Mouse (Mus musculus) limb, embryonic 12.5 days (tissue): ENCODE measurements at regions not wholly inside any gene's neighbourhood (a gene's known extent, or its start where the extent isn't known, plus 50 kb on each side); places are given as distances from the start of the nearest gene placed in this dataset.

ENCODE experiments used
- ATAC-seq: fragments of 200-750 bp; cut with Nextera tagmentation; 2 replicates; pipeline ENCODE4 v1.8.0; 2017; ENCODE audit warnings: low read depth, moderate TSS enrichment; ENCODE audit not compliant: insufficient number of reproducible peaks, insufficient read depth, low FRiP score, low TSS enrichment
- H3K27ac ChIP-seq: fragments of 300-500 bp; sonication (generic); 2 replicates; pipeline ENCODE4 v1.5.1; 2016; ENCODE audit warnings: mild to moderate bottlenecking, moderate library complexity
- H3K27me3 ChIP-seq: fragments of 300-500 bp; sonication (generic); 2 replicates; pipeline ENCODE4 v1.6.1; 2016; ENCODE audit warnings: mild to moderate bottlenecking, moderate library complexity
- H3K36me3 ChIP-seq: fragments of 300-500 bp; sonication (generic); 2 replicates; pipeline ENCODE4 v1.6.1; 2016; ENCODE audit warnings: mild to moderate bottlenecking, moderate library complexity
- H3K4me1 ChIP-seq: fragments of 300-500 bp; sonication (generic); replicated peaks from 2 replicates; pipeline ENCODE4 v1.6.1; 2016
- H3K4me2 ChIP-seq: fragments of 300-500 bp; sonication (generic); 2 replicates; pipeline ENCODE4 v1.6.1; 2016; ENCODE audit warnings: mild to moderate bottlenecking, moderate library complexity
- H3K4me3 ChIP-seq: fragments of 300-500 bp; sonication (generic); replicated peaks from 2 replicates; pipeline ENCODE4 v1.5.1; 2016; ENCODE audit warnings: mild to moderate bottlenecking
- H3K9ac ChIP-seq: fragments of 300-500 bp; sonication (generic); replicated peaks from 2 replicates; pipeline ENCODE4 v1.6.1; 2016; ENCODE audit warnings: mild to moderate bottlenecking, moderate library complexity
- H3K9me3 ChIP-seq: fragments of 300-500 bp; sonication (generic); 2 replicates; pipeline ENCODE4 v1.6.1; 2016; ENCODE audit warnings: mild to moderate bottlenecking, moderate library complexity
- WGBS: fragments of 180-500 bp; shearing (Covaris S2); methylation state at CpG from one replicate; pipeline ENCODE4 v1.1.7; 2016; 5-methylcytosine and 5-hydroxymethylcytosine counted together

GRCm38 (mm10) chr15:6080714-6081635 lies 218.6 kb upstream of the Dab2 start:
- Histone ChIP-seq H3K27me3 (no peaks in the 10 kb centered on the region), H3K4me1 (no peaks in the 10 kb centered on the region), H3K27ac (no peak overlapping the region), H3K9me3 (no peaks in the 10 kb centered on the region), H3K36me3 (no peaks in the 10 kb centered on the region), H3K9ac (no peak overlapping the region), H3K4me3 (no peak overlapping the region), H3K4me2 (no peak overlapping the region)
- 70% methylated on average over 8 of the region's 8 CpGs for WGBS
- ATAC-seq = no peak

DNA sequence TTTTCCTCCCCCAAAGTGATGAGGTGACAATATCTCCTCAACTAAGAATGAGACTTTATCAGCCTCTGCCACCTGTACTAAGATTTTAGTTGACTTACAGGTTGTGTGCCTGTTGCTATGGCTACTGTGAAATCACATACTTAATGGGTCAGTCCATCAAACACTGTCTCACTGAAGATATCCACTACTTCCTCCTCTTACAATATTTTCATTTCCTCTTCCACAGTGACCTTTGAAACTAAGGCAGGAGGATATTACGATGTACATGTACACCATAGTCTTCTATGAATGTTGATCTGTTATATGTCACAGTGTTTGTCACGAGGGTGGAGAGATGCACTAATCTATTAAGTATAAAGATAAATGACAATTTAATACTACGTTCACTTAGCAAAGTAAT lies 212.4 kb upstream of the Dab2 start:
- Histone ChIP-seq H3K4me2 (no peak overlapping the region), H3K9me3 (no peaks in the 10 kb centered on the region), H3K36me3 (no peaks in the 10 kb centered on the region), H3K4me1 (no peaks in the 10 kb centered on the region), H3K27ac (no peak overlapping the region), H3K9ac (no peak overlapping the region), H3K27me3 (no peaks in the 10 kb centered on the region), H3K4me3 (no peak overlapping the region)
- WGBS = 84% methylated on average over 3 of the region's 3 CpGs
- no peak for ATAC-seq

DNA sequence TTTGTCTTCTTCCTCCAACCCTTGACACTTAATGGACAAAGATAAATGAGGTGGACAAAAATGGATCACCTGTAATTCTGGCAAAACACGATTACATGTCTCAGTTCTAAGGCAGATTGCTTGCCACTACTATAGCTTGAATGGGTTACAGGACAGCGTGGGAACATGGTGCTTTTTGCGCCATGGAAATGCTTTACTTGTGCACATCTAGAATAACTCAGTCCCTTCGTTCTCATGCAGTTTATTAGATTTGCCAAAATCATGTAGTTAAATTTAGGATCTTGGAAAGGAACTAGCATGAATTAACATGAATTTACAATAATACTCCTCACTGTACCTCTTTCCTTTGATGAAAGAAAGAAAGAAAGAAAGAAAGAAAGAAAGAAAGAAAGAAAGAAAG lies 211.1 kb upstream of the Dab2 start:
- Histone ChIP-seq H3K4me2 (no peak overlapping the region), H3K9ac (no peak overlapping the region), H3K4me1 (no peaks in the 10 kb centered on the region), H3K4me3 (no peak overlapping the region), H3K36me3 (no peaks in the 10 kb centered on the region), H3K27ac (no peak overlapping the region), H3K9me3 (no peaks in the 10 kb centered on the region), H3K27me3 (no peaks in the 10 kb centered on the region)
- no peak for ATAC-seq
- 87% methylated on average over 4 of the region's 4 CpGs for WGBS

GRCm38 (mm10) chr15:6129697-6130096 lies 169.9 kb upstream of the Dab2 start:
- no peak for ATAC-seq
- 62% methylated on average over 3 of the region's 3 CpGs for WGBS
- Histone ChIP-seq H3K27me3 (no peaks in the 10 kb centered on the region), H3K4me3 (no peak overlapping the region), H3K27ac (no peak overlapping the region), H3K9ac (no peak overlapping the region), H3K9me3 (no peaks in the 10 kb centered on the region), H3K4me1 (no peaks in the 10 kb centered on the region), H3K4me2 (no peak overlapping the region), H3K36me3 (no peaks in the 10 kb centered on the region)

DNA sequence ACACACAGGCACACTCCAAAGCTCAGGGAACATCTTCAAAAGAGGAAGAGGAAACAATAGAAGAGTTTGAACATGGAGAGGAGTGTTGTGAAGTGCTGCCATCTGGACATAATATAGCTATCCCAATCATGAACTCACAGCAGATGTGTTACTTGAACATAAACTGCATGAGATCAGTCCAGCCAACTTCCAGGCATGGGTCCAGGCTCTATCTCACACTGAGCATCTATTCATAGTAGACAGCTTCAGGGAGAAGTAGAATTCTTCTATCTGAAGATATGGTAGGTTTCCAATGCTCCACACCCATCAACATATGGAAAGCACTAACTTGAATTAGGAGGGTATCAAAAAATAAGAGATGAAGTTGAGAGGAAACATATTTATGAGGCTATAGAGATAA lies 167.4 kb upstream of the Dab2 start:
- Histone ChIP-seq H3K27ac (no peak overlapping the region), H3K4me1 (no peaks in the 10 kb centered on the region), H3K4me2 (no peak overlapping the region), H3K9me3 (peaks cover 15% of the 10 kb centered on the region), H3K27me3 (no peaks in the 10 kb centered on the region), H3K9ac (no peak overlapping the region), H3K4me3 (no peak overlapping the region), H3K36me3 (no peaks in the 10 kb centered on the region)
- ATAC-seq = no peak

DNA sequence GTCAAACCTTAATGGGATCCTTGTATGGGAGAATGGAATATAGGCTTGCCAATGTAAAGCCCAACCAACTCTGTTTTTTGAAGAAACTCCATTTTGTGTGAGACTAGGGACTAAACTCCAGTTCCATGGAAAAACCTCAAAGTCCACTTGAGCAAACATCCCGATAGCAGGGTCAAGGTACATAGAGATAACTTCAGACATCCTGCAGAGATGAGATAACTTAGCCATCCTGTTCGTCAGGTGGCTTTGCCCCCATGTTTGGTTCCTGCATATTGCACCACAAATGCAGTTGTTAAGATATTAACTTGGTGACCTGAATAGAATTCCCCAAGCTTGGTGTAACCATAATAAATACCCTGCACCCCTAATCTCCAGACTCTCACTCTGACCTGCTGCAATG lies 154.5 kb upstream of the Dab2 start:
- ATAC-seq = no peak
- H3K9ac ChIP-seq = no peak overlapping the region
- H3K27ac ChIP-seq = no peak overlapping the region
- no peaks in the 10 kb centered on the region for H3K4me1 ChIP-seq
- 89% methylated on average over 2 of the region's 2 CpGs for WGBS
- H3K9me3 ChIP-seq = no peaks in the 10 kb centered on the region
- no peaks in the 10 kb centered on the region for H3K36me3 ChIP-seq
- H3K4me2 ChIP-seq = no peak overlapping the region
- no peaks in the 10 kb centered on the region for H3K27me3 ChIP-seq
- H3K4me3 ChIP-seq = no peak overlapping the region

GRCm38 (mm10) chr15:6154706-6155105 lies 144.9 kb upstream of the Dab2 start:
- Histone ChIP-seq H3K4me1 (no peaks in the 10 kb centered on the region), H3K27ac (no peak overlapping the region), H3K9me3 (no peaks in the 10 kb centered on the region), H3K36me3 (no peaks in the 10 kb centered on the region), H3K4me3 (no peak overlapping the region), H3K4me2 (no peak overlapping the region), H3K27me3 (no peaks in the 10 kb centered on the region), H3K9ac (no peak overlapping the region)
- no peak for ATAC-seq
- 52% methylated on average over 9 of the region's 9 CpGs for WGBS

GRCm38 (mm10) chr15:6180261-6180660 lies 119.3 kb upstream of the Dab2 start:
- no peak overlapping the region for H3K9ac ChIP-seq
- no peak overlapping the region for H3K27ac ChIP-seq
- H3K27me3 ChIP-seq = no peaks in the 10 kb centered on the region
- 76% methylated on average over 1 of the region's 1 CpGs for WGBS
- no peaks in the 10 kb centered on the region for H3K36me3 ChIP-seq
- H3K4me1 ChIP-seq = no peaks in the 10 kb centered on the region
- no peak overlapping the region for H3K4me2 ChIP-seq
- ATAC-seq = no peak
- H3K4me3 ChIP-seq = no peak overlapping the region
- 0 out of 2 replicates have a peak, but pooled peaks cover 4% of the 10 kb centered on the region for H3K9me3 ChIP-seq

- no peak overlapping the region for H3K9ac ChIP-seq
- no peak overlapping the region for H3K4me3 ChIP-seq
- no peak overlapping the region for H3K27ac ChIP-seq
- no peak overlapping the region for H3K4me2 ChIP-seq
- ATAC-seq = no peak
- 0 out of 2 replicates have a peak, but pooled peaks cover 2% of the 10 kb centered on the region for H3K9me3 ChIP-seq
- no peaks in the 10 kb centered on the region for H3K4me1 ChIP-seq
- no peaks in the 10 kb centered on the region for H3K27me3 ChIP-seq
- H3K36me3 ChIP-seq = no peaks in the 10 kb centered on the region
- WGBS = 60% methylated on average over 3 of the region's 3 CpGs
Observed at GRCm38 (mm10) chr15:6183627-6184026, 116.0 kb upstream of the Dab2 start.

DNA sequence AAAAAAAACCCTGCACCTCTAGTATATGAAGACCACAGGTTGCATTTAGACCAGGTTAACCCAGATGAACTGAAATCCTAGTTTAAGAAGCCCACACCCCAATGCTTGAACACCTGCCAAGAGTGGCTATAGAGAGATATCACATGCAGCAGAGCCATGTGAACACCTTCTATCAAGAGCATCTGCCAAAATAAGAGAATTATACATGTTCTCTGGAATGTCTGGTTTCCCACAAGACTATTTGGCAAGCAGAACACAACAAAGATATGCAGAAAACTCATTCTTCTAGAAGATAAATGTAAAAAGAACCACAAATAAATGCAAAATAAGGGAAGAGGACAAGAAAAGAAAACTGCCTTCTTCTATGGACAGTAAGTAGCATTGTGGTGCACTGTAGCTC lies 107.7 kb upstream of the Dab2 start:
- Histone ChIP-seq H3K9ac (no peak overlapping the region), H3K4me3 (no peak overlapping the region), H3K4me1 (no peaks in the 10 kb centered on the region), H3K4me2 (no peak overlapping the region), H3K9me3 (no peaks in the 10 kb centered on the region), H3K27ac (no peak overlapping the region), H3K36me3 (no peaks in the 10 kb centered on the region), H3K27me3 (no peaks in the 10 kb centered on the region)
- no peak for ATAC-seq

DNA sequence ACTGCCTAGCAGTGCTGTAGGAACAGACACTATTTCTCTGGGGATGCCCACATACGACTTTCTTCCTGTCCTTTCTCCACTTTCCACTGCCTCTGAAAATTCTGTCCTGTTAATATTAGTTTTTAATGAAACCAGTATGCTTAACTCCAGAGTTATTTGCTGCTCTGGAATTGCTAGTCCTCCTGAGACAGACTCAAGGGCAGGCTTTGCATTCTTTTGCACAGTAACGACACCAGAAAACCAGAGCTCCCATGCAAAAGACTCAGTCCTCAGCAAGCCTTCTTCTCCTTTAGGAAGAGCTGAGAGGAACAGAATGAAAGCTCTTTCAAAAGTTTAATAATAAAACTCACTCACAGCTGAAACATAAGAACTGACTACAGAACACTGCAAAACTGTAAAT lies 92.3 kb upstream of the Dab2 start:
- no peak overlapping the region for H3K4me3 ChIP-seq
- peaks cover 4% of the 10 kb centered on the region; the same call in 1 of the 2 replicates for H3K4me1 ChIP-seq
- H3K36me3 ChIP-seq = no peaks in the 10 kb centered on the region
- H3K4me2 ChIP-seq = no peak overlapping the region
- H3K9me3 ChIP-seq = 0 out of 2 replicates have a peak, but pooled peaks cover 5% of the 10 kb centered on the region
- no peak; the same call in 1 of the 2 replicates for ATAC-seq
- no peaks in the 10 kb centered on the region; the same call in 1 of the 2 replicates for H3K27me3 ChIP-seq
- 0 out of 2 replicates have a peak overlapping the region, but pooled peaks have one; percentile 19 for H3K27ac ChIP-seq
- H3K9ac ChIP-seq = no peak overlapping the region
- WGBS = 24% methylated on average over 2 of the region's 2 CpGs

DNA sequence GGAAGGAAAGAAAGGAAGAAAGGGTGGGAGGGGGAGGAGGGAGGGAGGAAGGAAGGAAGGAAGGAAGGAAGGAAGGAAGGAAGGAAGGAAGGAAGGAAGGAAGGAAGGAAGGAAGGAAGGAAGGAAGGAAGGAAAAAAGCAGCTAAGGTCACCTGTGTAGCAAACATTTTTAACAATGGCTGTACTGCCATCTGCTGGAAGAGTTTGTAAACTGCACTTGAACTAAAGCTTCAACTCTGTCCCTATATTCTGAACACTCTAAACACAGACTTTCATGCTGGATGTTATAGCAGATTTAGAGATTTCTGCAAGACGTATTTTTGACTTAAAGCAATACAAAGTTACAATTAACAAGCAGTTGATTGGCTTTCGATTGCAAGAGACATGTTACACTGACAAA lies 90.3 kb upstream of the Dab2 start:
- Histone ChIP-seq H3K36me3 (no peaks in the 10 kb centered on the region), H3K9ac (no peak overlapping the region), H3K4me1 (peaks cover 4% of the 10 kb centered on the region; the same call in 1 of the 2 replicates), H3K27me3 (no peaks in the 10 kb centered on the region; the same call in 1 of the 2 replicates), H3K4me3 (no peak overlapping the region), H3K27ac (no peak overlapping the region), H3K9me3 (0 out of 2 replicates have a peak, but pooled peaks cover 5% of the 10 kb centered on the region), H3K4me2 (no peak overlapping the region)
- WGBS = 10% methylated on average over 2 of the region's 2 CpGs
- ATAC-seq = no peak
